Mouse (Mus musculus) embryonic facial prominence, embryonic 11.5 days (tissue): ENCODE measurements around the gene Heg1. TPM values are rescaled to one million over a fixed set of nuclear protein-coding genes. Genes with fewer than 3 reads are reported as not detected.

ENCODE experiments used
- ATAC-seq: fragments of 200-750 bp; cut with Nextera tagmentation; replicated peaks from 2 replicates; pipeline ENCODE4 v1.8.0; 2017; ENCODE audit warnings: low read depth; ENCODE audit not compliant: insufficient number of reproducible peaks, low FRiP score, low TSS enrichment
- DNase-seq: peaks from one replicate; pipeline ENCODE4 v3.0.0-alpha.2; 2015; ENCODE audit warnings: low spot score
- H3K27ac ChIP-seq: fragments of 300-500 bp; sonication (generic); replicated peaks from 2 replicates; pipeline ENCODE4 v1.5.1; 2014; ENCODE audit warnings: mild to moderate bottlenecking, low read depth, low read length, control low read depth
- H3K27me3 ChIP-seq: fragments of 300-500 bp; sonication (generic); 2 replicates; pipeline ENCODE4 v1.6.1; 2014; ENCODE audit warnings: mild to moderate bottlenecking, low read length, moderate library complexity, mixed read lengths; ENCODE audit not compliant: control insufficient read depth, insufficient read depth
- H3K36me3 ChIP-seq: fragments of 300-500 bp; sonication (generic); replicated peaks from 2 replicates; pipeline ENCODE4 v1.6.1; 2014; ENCODE audit warnings: low read depth, mild to moderate bottlenecking, low read length, moderate library complexity, mixed read lengths; ENCODE audit not compliant: control insufficient read depth, insufficient read depth
- H3K4me1 ChIP-seq: fragments of 300-500 bp; sonication (generic); 2 replicates; pipeline ENCODE4 v1.6.1; 2014; ENCODE audit warnings: low read length, mixed read lengths; ENCODE audit not compliant: control insufficient read depth, insufficient read depth
- H3K4me2 ChIP-seq: fragments of 300-500 bp; sonication (generic); 2 replicates; pipeline ENCODE4 v1.6.1; 2014; ENCODE audit warnings: low read depth, mild to moderate bottlenecking, control low read depth, low read length, moderate library complexity
- H3K4me3 ChIP-seq: fragments of 300-500 bp; sonication (generic); 2 replicates; pipeline ENCODE4 v1.5.1; 2014; ENCODE audit warnings: low read depth, low read length, control low read depth
- H3K9ac ChIP-seq: fragments of 300-500 bp; sonication (generic); replicated peaks from 2 replicates; pipeline ENCODE4 v1.6.1; 2014; ENCODE audit warnings: mild to moderate bottlenecking, control low read depth, low read length
- H3K9me3 ChIP-seq: fragments of 300-500 bp; sonication (generic); replicated peaks from 2 replicates; pipeline ENCODE4 v1.6.1; 2016; ENCODE audit warnings: mild to moderate bottlenecking, low read length, inconsistent platforms, mixed read lengths; ENCODE audit not compliant: control insufficient read depth
- WGBS: fragments of 180-500 bp; shearing (Covaris S2); extraction: QIAGEN DNeasy Blood & Tissue Kit; methylation state at CpG from one replicate; pipeline ENCODE4 v1.1.7; 2014; 5-methylcytosine and 5-hydroxymethylcytosine counted together
- polyA plus RNA-seq: library from polyadenylated mRNA; unstranded; fragments of >200 nt; fragmentation: Nextera tagmentation; extraction: Ambion mirVana; gene quantifications from 2 replicates; pipeline ENCODE4 v1.2.1, GENCODE M21; 2014

Gene Heg1
- polyA plus RNA-seq, 1 experiment from 2014 or later, result 12.4 TPM

DNA sequence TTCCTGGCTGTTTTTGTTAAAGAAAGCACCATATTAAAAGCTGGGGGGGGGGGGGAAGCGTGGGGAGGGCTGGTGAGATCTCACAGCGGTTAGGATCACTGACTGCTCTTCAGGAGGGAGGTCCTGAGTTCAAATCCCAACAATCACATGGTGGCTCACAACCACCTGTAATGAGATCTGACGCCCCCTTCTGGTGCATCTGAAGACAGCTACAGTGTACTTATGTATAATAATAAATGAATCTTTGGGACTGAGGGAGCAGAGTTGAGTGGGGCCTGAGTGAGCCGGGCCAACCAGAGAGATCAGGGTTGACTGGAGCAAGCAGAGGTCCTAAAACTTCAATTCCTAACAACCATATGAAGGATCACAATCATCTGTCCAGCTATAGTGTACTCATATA is 12.0 kb upstream of the Heg1 start:
- no peak overlapping the region for H3K27ac ChIP-seq
- no peaks in the 10 kb centered on the region for H3K4me1 ChIP-seq
- H3K9me3 ChIP-seq, result no peaks in the 10 kb centered on the region
- no peak overlapping the region for H3K9ac ChIP-seq
- no peak overlapping the region for H3K4me3 ChIP-seq
- ATAC-seq (no peak), DNase-seq (no peak)
- 89% methylated on average over 4 of the region's 4 CpGs for WGBS
- no peaks in the 10 kb centered on the region for H3K27me3 ChIP-seq
- no peaks in the 10 kb centered on the region for H3K36me3 ChIP-seq
- H3K4me2 ChIP-seq, result no peak overlapping the region

DNA sequence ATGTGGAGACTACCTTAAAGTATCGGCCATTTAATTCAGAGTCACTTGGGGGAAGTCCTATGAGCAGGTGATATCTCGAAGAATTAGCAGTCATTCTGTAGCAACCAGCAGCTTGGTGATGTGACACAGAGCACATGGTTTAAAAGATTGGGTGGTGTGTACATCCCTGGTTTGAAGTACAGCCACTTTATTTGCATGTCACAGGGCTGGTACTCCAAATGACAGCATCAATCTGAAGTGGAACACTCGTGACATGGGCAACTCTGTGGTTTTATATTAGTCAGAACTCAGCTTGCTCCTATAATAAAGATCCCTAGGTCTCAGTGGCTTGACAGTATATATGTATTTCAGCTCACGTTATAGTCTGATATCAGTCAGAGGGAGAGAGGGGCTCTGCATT is 11.5 kb upstream of the Heg1 start:
- 91% methylated on average over 4 of the region's 4 CpGs for WGBS
- H3K27ac ChIP-seq, result no peak overlapping the region
- H3K9ac ChIP-seq, result no peak overlapping the region
- H3K27me3 ChIP-seq, result no peaks in the 10 kb centered on the region
- ATAC-seq (no peak), DNase-seq (no peak)
- no peak overlapping the region for H3K4me2 ChIP-seq
- H3K9me3 ChIP-seq, result no peaks in the 10 kb centered on the region
- H3K4me3 ChIP-seq, result no peak overlapping the region
- no peaks in the 10 kb centered on the region for H3K4me1 ChIP-seq
- no peaks in the 10 kb centered on the region for H3K36me3 ChIP-seq

DNA sequence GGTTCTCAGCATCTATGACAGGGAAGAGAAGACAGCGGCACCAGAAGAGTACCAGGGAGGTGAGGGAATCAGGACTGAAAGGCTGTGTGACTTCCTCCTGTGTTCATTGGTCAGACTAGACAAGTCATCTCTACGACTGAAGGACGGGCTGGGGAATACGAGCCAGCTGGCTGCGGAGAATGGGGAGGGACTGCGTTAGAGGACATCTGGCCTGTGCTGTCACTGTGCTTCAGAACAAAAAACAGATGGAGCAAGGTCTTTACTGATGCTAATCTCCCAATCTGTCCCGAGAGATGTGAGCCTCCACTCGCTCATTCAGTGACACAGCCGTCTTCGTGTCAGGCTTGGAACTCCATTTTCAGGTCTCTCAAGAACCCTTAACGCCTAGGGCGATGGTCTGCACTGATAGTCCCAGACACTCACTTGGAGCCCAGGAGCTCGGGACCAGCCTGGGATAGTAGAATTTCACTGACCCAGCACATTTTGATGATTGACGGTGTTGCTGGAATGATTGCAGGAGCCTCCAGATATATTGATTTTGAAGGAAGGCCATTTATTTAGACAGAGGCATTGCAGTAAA is 10.6 kb upstream of the Heg1 start:
- Histone ChIP-seq H3K9me3 (no peaks in the 10 kb centered on the region), H3K9ac (no peak overlapping the region), H3K4me2 (no peak overlapping the region), H3K27me3 (no peaks in the 10 kb centered on the region), H3K36me3 (no peaks in the 10 kb centered on the region), H3K4me3 (no peak overlapping the region), H3K27ac (no peak overlapping the region), H3K4me1 (no peaks in the 10 kb centered on the region)
- 53% methylated on average over 14 of the region's 14 CpGs for WGBS
- DNase-seq (no peak), ATAC-seq (no peak; the same call in 1 of the 2 replicates)

DNA sequence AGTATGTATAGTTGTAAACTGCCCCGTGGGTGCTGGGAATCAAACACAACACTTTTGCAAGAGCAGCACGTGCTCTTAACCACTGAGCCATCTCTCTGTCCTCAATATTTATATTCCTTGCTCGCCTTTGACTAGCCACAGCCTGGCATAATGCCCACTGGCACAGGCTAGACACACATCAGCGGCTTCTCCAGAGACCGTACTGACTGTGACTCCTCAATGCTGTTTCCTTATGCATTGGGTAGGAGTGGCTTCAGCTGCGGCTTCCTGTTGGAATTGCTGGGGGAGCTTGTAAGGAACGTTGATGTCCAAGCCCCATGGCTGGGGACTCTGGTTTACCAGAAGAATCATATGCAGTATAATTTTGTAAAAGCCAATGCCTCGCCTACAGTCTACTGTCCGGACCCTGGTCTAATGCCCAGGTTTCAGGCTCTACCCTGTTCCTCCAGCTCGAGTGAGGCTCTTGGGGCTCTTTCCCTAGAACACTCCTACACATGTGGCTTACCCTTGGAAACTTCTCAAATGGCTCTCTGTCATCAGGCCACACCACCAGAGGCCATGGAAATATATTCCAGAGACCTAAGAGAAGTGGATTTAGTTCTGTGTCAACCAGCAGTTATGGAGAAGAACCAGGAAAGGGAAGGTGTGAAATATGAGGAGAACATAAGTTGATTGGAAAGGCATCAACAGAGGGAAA is 8.9 kb upstream of the Heg1 start:
- H3K4me3 ChIP-seq, result no peak overlapping the region
- H3K9ac ChIP-seq, result no peak overlapping the region
- H3K4me1 ChIP-seq, result no peaks in the 10 kb centered on the region
- no peak overlapping the region for H3K4me2 ChIP-seq
- ATAC-seq (no peak), DNase-seq (no peak)
- no peak overlapping the region for H3K27ac ChIP-seq
- H3K9me3 ChIP-seq, result no peaks in the 10 kb centered on the region
- H3K36me3 ChIP-seq, result no peaks in the 10 kb centered on the region
- WGBS, result 94% methylated on average over 10 of the region's 10 CpGs
- no peaks in the 10 kb centered on the region for H3K27me3 ChIP-seq

DNA sequence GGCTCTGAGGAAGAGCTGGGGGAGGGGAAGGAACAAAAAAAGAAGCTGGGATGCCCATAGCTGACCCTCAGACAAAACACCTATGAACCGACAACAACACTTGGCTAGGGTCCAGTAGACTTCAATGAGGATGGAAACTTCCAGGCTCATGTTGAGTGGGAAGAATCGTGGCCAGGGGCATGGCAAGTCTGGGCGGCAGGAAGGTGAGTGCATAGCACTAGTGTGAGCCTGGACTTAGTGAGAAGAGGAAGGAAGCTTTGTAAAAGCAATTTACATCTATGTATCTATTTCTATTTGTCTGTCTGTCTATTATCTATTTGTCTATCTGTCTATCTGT is 8.4 kb upstream of the Heg1 start:
- Histone ChIP-seq H3K27ac (no peak overlapping the region), H3K4me1 (no peaks in the 10 kb centered on the region), H3K4me2 (no peak overlapping the region), H3K27me3 (no peaks in the 10 kb centered on the region), H3K9me3 (no peaks in the 10 kb centered on the region), H3K36me3 (no peaks in the 10 kb centered on the region), H3K4me3 (no peak overlapping the region), H3K9ac (no peak overlapping the region)
- DNase-seq (no peak), ATAC-seq (no peak)
- 80% methylated on average over 3 of the region's 3 CpGs for WGBS

DNA sequence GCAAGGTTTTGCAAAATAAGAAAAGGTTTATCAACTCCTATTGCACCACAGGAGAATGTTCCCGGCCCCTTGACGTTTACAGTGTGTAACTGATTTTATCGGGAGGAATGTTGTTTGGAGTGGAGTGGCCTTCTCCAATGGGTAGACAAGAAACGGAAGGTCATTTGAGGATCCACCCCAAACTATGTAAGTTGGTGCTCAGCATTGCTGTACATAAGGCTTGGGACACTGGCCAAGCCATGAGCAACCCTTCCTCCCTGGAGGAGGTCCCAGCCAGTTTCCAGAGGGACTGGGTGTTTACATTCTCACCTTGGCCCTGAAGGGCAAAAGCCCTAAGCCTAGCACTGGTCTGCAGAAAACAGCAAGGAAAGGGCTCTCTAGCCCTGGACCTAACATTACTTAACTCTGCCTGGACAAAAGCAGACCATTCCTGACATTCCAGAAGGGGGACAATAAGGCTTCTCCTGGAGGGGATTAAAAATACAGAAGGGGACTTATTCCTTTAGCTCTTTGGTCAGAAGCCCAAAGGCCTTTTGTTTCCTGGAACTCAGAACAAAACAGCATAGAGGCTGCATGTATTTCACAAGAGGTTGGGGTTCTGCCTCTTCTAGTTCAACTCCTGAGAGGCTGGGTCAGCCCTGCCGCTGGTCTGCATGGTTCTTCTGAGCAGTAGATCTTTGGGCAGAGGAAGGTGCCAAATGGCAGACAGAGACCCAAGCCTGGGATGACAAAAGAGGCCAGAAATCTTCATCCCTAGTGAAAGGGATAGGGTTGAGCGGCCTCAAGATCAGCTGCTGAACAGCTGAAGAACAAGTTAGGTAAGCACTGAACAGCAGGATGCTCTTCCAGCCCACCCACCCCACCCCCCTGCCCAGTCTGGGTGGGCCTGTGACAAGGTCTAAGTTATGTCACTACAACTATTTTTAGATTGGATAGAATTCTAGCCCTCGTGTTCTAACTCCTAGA is 7.5 kb upstream of the Heg1 start:
- Histone ChIP-seq H3K4me2 (no peak overlapping the region), H3K27me3 (no peaks in the 10 kb centered on the region), H3K9ac (no peak overlapping the region), H3K4me1 (no peaks in the 10 kb centered on the region), H3K9me3 (no peaks in the 10 kb centered on the region), H3K27ac (no peak overlapping the region), H3K36me3 (no peaks in the 10 kb centered on the region), H3K4me3 (no peak overlapping the region)
- WGBS, result 78% methylated on average over 7 of the region's 7 CpGs
- DNase-seq (no peak), ATAC-seq (no peak)

DNA sequence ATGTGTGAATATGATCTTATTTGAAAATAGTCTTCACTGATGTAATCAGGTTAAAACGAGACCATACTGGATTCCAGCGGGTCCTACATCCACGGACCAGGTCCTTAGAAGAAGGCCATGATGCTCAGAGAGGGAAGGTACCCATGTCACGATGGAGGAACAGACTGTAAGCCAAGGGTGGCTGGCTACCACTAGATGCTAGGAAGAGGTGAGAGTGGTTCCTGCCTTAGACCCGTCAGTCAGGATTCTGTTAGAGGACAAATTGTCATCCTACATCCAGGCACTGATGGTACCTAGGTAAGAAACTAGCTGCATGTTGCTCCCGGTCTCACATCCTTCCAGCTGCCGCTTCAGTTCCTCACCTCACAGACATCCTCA is 6.9 kb upstream of the Heg1 start:
- H3K9me3 ChIP-seq, result no peaks in the 10 kb centered on the region
- no peaks in the 10 kb centered on the region for H3K27me3 ChIP-seq
- H3K4me2 ChIP-seq, result no peak overlapping the region
- no peak overlapping the region for H3K4me3 ChIP-seq
- no peak overlapping the region for H3K9ac ChIP-seq
- DNase-seq (no peak), ATAC-seq (no peak)
- H3K4me1 ChIP-seq, result no peaks in the 10 kb centered on the region
- 87% methylated on average over 7 of the region's 7 CpGs for WGBS
- no peak overlapping the region for H3K27ac ChIP-seq
- H3K36me3 ChIP-seq, result no peaks in the 10 kb centered on the region

DNA sequence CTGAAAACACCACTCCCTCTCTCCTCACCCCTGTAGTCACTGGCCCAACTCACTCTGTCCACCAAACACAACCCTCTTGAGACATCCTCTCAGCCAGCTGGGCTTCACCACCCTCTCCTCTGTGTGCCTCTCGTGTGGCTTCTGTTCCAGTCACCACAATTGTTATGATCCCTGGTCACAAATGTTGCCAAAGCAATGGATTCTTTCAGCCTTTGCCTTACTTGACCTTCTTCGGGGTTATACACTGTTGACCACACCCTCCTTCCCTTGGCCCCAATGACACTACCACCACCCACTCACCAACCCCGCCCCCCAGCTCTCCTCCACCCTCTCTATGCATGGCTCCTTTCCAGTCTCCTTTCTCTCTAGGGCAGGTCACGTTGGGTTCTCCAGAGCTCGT is 6.3 kb upstream of the Heg1 start:
- Histone ChIP-seq H3K9ac (no peak overlapping the region), H3K9me3 (no peaks in the 10 kb centered on the region), H3K4me2 (no peak overlapping the region), H3K4me3 (no peak overlapping the region), H3K4me1 (no peaks in the 10 kb centered on the region), H3K27ac (no peak overlapping the region), H3K27me3 (no peaks in the 10 kb centered on the region), H3K36me3 (no peaks in the 10 kb centered on the region)
- no peak for ATAC-seq
- 87% methylated on average over 5 of the region's 5 CpGs for WGBS
- no peak for DNase-seq
